Mouse (Mus musculus) lung, postnatal 25 days (tissue): Measurements from ENCODE around the gene Zbtb48.

Experiments
- DNase-seq: peaks from one replicate; pipeline ENCODE4 v3.0.0; 2022; ENCODE audit warnings: low spot score

Zbtb48 gene

GRCm38 (mm10) chr4:151972221-151972967, 55.1 kb downstream of the Zbtb48 start:
- DNase-seq, result no peak
